Mouse (Mus musculus): ENCODE results near the gene Mapk14.
A peak's percentile ranks its signal among the peaks of the same experiment; 100 is the strongest.

Gene Mapk14

DNA sequence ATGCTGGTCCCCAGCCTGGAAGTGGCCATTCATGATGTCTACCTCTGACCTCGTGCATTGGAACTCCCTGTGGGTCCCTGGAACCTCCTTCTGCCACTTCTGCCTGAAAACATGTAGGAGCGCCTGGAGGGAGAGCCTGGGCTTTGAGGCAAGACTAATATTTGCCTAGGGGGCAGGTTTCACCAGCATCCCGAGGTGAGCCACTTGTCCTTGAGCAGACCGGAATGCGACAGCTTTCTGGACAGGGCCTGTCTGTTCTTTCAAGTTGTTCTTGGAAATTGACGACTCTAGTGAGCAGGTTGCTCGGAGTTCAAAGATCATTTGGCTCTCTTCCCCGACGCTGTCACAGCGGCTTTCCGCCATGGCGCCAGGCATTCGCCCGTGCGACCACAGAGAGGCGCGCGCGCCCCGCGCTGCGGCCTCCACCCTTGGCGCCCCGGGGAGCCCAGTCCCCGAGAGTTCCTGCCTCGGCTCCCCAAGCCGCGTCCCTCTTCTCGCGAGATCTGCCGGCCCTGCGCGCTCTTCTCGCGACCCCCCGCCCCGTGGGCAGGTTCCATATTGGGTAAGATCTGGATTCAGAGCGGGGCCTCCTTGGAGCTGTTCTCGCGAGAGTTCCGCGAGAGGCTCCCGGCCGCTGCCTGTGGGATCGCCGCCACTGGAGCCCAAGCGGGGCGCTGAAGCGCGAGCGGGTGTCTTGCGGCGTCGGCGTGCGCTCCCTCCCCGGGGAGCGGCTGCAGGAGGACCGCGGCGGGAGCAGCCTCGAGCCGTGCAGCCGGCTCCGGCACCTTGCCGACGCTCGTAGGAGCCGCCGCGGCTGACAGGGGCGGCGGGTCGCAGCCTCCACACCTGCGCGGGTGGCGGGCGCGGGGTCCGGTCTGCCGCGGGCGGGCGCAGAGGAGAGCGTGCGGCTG is at the start of gene Mapk14:
Gene Mapk14, plus strand, starts transcription at position 554 of the 911 bp plus-strand sequence.
- peak; percentile 100 for DNase-seq (ENCODE audit: low read depth)

DNA sequence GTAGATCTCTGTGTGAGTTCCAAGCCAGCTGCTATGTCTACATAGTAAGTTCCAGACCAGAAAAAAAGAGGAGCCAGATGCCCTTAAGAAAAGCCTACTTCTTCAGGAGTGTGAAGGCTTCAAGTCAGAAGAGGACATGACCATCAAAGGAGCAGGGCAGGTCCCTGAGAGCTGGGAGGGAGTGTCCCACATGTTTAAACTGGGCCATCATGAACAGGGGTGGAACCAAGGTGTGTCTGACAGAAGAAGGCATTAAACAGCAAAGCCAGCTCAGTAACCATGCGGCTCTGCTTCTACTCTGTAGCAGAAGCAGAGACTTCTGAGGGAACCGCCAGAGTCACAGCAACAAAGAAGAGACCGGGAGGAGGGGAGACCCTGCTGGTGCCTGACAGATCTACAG is 47.4 kb upstream of the Mapk14 start:
- DNase-seq (ENCODE audit: low read depth) = no peak

DNA sequence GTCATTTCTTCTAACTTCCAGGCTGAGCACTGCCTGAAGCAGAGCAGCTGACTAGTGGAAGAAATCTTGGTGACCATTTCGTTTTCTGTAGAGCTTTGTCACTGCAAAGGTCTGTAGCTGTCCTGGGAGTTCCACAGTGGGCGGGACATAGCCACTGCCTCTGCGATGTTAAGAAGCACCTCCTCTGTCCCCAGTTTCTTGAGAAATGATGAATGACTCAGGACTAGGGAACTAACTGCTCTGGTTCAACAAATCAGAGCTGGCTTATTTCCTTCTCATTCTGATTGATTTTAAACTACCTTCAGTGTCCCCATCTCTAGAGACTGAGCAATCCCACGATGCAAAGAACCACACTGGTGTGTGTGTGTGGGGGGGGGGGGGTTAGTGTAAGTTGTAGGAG is 47.0 kb upstream of the Mapk14 start:
- no peak for DNase-seq (ENCODE audit: low read depth)

DNA sequence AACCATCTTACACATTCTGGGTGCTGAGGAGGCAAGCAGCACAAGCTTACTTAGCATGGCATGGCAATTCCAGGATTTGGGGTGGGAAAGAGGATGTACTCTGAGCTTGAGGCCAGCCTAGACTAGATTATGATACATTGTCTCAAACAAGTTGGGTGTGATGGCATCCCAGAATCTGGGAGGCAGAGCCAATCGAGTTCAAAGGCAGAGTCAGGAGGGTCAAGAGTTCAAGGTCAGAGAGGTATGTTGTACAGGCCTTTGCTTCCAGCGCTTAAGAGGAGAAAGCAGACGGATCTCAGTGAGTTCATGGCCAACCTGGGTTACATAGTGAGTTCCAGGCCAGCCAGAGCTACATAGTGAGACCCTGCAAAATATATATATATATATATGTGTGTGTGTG is 44.9 kb upstream of the Mapk14 start:
- no peak for DNase-seq (ENCODE audit: low read depth)

DNA sequence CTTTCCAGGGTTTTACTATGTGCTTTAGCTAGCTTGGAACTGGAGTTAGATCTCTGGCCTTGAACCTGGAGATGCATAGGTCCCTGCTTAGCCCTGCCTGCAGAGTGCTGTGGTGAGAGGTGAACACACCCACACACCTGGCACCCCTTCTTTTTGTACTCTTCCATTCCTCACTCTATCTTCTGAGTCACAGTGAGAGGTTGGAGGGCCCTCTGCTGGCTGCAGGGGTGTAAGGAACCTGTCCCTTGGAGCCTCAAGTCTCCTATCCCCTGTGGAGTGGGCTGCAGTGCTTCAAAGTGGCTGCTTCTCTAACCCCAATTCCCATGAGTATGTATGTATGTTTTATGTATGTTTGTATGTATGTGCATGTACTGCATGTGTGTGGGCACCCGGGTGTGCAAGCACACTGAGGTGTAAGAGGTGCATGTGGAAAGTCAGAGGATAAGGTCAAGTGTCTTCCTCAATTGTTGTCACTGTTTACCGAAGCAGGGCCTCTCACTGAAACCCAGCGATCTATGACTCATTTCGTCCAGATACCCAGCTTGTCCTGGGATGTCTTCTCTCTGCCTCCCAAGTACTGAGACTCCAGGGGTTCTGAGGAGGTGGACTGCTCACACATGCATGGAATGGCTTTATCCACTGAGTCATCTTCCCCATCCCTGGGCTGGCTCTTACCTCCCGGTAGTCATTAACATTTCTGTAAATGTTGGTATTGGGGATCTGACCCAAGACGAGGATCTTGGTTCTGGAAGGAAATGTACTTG is 42.3 kb upstream of the Mapk14 start:
- peak; percentile 31 for DNase-seq (ENCODE audit: low read depth)

DNA sequence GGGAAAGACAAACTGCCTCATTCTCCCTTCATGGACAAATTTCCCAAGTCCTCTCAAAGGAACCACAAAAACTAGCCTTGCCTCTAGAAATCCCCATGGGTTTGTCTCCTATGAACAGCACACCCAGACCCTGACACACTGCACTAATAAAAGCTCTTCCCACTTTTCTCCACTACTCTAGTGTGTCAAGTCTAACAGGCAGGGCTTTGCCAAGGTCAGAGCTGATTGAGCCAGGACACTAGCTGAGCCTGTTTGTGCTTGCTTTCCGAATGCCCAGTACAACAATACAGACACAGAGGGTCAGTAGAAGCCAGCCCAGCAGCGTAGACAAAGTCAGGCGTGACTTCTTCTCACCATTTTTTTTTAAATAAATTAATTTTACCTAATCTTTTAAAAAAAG is 40.9 kb upstream of the Mapk14 start:
- no peak for DNase-seq (ENCODE audit: low read depth)

DNA sequence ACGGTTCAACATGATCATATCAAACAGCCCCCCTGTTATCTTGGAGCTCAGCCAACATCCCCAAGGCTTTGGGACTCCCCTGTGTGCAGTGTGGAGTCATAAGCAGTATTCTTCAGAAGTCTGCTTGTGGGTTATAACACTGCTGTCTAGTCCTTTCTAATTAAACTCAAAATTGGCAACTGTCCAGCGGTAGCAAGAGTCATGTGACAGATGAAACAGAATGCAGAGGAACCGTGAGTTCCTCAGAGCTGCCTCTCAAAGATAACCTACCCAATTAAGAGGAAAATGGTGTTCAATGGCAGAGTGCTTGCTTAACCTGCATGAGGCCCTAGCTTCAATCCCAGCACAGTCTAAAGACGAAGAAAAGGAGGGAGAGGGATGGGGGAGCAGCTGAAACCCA is 33.2 kb upstream of the Mapk14 start:
- DNase-seq (ENCODE audit: low read depth) = no peak

DNA sequence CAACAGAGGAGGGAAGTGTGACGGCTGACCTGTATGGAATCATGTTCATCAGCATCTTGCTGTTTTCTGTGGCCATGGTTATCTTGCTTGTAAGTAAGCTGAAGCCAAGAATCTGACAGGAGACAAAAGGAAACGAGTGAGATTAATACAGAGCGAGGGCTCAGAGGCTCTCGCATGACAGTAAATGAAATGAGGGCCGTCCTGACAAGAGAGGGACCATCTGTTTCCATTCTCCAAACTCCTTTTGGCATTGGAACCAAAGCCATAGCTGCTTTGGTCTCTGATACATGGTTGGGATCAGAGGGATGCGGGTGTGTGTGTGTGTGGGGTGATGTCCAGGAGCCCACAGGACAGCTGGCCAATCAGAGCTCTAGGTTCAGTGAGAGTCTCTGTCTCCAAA is 31.6 kb upstream of the Mapk14 start:
- DNase-seq (ENCODE audit: low read depth) = no peak

DNA sequence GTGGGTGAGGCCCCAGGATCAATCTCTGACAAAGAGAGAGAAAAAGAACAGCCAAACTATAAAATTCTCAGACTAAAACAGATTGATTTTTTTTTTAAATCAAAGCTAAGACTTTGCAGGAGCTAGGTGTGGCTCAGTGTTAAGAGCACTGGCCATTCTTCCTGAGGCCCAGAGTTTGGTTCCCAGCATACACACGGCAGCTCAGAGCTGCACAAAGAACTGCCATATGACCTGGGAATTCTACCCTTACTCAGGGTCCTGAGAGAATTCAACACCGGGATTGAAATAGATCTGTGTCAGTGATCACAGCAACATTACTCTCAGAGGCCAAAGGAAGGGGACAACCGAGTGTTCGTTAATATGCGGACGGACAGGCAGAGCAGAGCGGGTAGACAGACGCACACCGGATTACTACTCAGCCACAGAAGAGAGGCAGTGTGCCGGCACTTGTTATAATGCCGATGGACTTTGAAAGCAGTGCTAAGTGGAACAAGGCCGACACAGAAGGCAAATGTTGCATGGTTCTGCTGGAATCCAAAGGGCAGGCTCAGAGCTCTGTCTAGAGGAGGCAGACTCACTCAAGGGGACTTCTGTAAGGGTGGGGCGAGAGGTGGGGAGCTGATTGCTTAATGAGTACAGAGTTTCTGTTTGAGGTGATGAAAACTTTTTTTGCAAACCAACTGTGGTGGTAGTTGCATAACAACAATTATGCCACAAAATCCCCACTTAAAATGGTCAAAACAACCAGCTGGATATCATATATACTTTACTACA is 8.6 kb upstream of the Mapk14 start:
- DNase-seq (ENCODE audit: low read depth) = no peak

DNA sequence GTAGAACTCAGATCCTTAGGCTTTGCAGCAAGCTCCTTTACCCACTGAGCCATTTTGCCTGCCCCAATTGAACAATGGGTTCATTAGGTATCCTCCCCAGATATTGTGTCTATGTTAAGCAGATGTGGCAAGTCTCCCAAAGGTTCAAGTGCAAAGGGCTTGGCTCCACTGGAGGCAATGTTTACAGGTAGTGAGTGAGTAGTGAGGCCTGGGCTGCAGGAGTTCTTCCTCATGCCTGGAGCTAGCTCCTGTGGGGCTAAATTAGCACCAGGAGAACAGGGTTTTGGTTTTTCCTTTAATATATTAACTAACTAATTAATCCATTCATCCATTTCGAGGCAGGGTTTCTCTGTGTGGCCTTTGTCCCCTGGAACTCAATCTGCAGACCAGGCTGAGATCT is 7.5 kb upstream of the Mapk14 start:
- no peak for DNase-seq (ENCODE audit: low read depth)

DNA sequence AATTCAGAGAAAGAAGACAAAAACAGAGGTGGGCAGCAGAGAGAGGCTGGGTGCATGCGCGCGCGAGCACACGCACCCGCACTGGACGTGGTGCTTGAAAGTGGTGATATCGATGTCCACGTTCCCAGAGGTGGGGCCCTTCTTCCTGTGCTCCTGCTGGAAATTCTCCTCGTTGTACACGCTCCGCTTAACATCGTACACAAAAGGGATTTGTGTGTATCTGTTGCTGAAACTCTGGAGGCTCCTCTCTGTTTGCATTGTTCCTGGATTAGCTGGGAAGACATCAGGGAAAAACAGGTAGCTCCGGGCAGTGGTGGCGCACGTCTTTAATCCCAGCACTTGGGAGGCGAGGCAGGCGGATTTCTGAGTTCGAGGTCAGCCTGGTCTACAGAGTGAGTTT is 6.5 kb upstream of the Mapk14 start:
- no peak for DNase-seq (ENCODE audit: low read depth)

DNA sequence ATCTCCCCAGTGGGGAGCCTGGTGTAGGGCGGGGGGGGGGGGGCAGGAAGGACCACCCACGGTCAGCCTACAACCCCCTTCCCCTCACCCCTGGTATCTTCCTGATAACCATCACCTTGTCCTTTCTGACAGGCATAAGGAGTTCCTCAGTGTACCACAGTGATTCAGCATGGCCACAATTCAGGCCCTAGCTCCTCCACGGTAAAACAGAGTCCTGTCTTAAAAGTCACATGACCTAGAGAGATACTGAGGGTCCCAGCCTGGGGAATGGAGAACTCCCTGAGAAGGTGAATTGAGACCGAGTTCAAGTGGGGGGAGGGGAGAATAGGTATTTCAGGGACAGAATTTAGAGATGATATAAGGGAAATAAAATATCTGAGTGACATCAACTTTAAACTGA is 3.8 kb upstream of the Mapk14 start:
- DNase-seq (ENCODE audit: low read depth) = no peak

DNA sequence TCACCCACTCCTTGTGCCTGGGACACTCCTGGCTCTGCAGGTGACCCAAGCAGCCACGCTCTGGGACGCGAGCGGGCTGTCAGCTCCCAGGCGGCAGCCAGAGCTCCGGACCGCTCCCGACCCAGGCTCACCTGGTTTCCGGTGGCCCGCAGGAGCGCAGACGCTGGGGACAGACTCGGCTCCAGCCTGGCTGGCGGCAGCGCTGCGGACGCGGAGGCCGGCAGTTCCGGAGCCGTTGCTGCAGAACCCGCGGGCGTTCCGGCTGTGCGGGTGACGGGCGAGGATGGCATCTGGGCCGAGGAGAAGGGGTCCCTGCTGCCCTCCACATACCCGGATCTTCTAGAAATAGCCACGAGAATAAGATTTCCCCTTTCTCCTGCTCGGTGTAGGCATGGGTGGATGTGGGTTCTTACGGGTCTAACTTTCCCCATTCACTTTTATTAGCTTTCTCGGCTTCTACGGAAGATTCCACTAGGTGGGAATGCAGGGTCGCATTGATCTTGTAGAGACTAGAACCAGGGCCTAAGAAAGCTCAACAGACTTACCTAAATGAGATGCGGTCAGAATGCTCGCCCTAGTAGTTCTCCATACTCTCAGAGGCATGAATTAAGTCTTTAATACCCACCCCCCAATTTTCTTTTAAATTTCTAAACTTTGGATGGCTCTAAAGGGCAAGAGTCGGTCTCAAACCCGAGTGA is 1.4 kb upstream of the Mapk14 start, which contains the start of gene Slc26a8:
Gene Slc26a8, minus strand, starts transcription at position 648 of the 698 bp plus-strand sequence.
- no peak for DNase-seq (ENCODE audit: low read depth)

DNA sequence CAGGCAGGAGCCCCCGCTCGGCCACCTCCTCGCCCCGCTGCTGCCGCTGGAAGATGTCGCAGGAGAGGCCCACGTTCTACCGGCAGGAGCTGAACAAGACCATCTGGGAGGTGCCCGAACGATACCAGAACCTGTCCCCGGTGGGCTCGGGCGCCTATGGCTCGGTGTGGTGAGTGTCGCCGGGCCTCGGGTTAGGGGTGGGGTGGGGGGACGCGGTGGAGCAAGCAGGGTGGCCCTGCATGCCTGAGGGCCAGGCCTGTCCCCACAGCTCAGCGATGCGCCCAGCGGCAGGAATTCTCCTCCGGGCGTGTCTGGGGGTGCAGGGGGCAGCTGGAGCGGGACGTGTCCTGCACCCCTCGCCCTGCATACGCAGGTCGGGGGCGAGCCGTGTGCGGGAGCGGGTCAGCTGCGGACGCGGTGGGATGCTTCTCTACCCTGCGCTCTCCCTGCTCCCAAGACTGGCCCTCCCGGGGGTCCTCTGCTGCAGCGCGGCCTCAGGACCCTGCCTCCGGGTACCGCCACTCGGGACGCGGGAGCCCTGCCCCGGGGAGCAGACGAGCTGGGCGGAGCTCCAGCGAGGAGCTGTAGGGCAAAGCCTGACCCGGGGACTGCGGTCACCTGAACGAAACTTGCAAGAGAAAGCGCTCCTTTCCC is 685 bp downstream of the Mapk14 start:
- DNase-seq (ENCODE audit: low read depth) = no peak

DNA sequence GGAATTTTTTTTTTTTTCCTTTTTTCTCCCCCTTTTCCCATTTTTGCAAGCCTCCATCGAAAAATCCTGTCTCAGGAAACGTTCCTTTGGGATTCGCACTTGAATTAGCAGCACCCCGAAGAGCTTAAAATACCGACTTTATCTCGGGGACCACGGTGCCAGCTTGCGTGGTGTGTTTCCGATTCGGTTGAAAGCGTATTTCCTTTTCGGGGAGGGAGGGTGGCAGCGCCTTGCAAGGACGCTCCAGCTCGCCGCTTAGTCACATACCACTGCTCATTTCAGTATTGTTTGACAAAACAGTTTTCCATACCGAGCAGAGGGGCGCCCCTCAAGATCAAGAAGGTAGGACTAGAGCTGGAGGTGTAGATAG is 1.2 kb downstream of the Mapk14 start:
- peak; percentile 72 for DNase-seq (ENCODE audit: low read depth)

DNA sequence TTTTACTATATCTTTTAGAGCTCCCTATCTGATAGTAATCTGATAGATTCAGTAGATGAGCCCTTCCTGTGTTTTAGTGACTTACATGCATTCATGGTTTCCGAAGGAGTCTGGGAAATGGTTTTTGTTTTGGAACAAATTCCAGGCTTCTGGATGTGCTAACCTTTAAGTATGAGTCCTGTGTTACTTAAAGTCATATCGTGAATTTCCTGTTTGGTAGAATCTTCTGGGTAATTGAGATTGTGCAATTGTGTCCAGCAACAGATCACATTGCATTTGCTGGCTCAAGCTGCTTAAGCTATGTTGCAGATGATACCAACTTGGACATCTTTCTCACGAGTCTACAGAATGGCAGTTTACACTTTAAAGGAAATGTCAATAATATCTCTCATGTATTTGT is 2.0 kb downstream of the Mapk14 start:
- DNase-seq (ENCODE audit: low read depth) = no peak

DNA sequence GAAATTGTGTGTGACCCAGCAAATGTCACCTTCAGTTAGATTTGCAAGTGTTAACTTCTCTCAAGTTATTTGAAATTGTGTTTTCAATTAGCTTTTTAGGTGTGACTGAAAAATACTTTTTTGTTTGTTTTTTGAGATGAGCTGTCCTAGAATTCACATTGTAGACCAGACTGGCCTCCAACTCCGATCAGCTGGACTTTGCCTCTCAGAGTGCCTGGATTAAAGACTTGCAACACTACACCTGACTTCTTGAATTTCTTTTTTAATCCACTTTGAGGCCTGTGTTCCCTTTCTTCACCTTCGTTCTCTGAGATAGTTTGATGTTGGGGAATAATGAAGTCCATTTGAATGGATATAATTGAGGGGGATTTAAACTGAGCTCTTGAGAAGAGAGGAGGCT is 2.9 kb downstream of the Mapk14 start:
- DNase-seq (ENCODE audit: low read depth) = no peak

DNA sequence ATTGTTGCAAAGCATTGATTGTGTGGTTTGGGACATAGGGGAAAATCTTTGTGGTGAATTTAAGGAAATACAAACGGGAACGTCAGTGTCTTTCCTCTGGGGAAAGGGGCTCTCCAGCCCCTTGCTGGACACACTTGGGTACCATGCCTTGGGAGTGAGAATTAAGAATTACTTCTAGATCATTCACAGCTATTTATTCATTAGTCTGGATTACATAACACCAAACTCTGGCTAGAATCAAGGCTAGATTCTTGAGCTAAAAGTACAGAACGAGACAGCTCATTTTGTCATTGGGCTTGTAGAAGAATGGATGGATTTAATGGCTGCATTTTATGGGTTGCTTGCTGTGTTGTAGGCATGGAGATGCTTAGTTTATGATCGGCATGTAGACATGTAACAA is 3.7 kb downstream of the Mapk14 start:
- DNase-seq (ENCODE audit: low read depth) = no peak

DNA sequence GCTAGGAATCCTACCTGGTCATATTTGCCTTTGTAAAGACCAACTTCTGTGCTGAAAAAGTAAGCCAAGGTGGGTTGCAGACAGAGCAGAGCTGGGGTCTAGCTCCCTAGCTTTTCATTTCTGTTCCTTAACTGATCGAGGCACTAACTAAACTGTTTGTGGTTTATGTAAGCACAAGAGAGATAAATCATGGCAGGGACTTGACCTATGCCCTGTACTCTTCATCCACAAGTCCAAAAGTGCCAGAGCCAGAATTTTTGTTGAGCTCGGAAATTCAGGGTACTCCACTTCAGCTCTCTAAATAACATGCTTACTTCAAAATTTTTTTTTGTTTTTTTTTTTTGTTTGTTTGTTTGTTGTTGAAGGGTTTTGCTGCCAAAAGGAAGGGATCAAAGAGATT is 5.5 kb downstream of the Mapk14 start:
- no peak for DNase-seq (ENCODE audit: low read depth)

DNA sequence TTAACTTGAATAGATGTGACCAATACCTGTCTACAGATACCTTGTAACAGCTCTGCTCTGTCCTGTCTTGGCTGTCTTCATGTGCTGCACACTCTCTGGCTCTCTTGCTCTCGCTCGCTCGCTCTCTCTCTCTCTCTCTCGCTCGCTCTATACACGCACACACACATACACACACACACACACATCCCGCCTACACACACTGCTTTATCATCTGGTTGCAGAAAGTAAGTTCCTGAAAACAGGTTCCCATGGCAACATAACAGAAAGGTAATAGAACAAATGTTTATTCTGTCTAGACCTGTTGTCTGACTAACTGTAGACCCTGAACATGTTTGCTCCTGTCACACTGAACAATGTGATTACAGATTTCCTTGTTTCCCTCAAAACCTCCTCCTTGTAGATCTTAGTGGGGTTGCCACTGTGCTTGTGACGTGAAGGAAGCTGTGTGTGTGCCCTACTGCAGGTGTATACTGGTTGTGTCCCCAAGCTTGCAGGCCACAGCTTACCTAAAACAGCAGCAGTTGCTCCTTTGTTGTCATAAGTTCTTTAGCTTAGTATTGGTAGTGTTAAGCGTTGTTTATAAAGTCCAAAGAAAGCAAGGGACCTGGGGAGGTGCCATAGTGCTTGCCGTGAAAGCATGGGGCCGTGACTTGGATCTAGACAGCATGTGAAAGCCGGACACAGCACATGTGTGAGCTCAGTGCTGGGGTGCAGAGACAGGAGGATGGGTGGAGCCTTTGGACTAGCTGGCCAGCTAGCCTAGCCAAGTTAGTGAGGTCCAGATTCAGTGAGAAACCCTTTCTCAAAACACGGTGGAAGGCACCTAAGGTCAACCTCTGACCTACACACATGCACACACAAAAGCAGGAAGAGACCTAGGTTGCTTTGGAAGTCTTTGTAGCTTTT is 6.4 kb downstream of the Mapk14 start:
- peak; percentile 72 for DNase-seq (ENCODE audit: low read depth)
